Mouse (Mus musculus): ENCODE measurements around the gene Naxd.
"Not testable (repeated sequence)": the region's sequence is repeated elsewhere in the genome, so short reads cannot be mapped to it uniquely, and the experiment has no call there.

Gene Naxd

DNA sequence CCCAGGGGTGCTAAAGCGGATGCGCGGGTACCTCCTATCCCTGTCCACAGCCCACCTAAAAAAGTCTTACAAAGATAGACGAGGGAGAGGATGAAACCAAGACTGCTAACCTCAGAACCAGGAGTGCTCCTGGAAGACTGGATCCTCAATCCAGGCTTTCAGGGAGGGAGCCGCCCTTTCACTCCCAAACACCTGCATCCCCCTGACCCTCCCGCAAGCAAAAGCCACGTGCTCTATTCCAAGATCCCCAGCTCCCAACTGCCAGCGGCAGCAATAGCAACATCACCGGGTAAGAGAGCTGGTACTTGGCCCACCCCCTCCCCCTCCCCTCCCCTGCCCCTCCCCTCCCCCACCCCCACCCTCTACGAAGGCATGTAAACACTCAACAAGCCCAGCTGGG, 21.9 kb upstream of the Naxd start:
- DNase-seq = no peak

DNA sequence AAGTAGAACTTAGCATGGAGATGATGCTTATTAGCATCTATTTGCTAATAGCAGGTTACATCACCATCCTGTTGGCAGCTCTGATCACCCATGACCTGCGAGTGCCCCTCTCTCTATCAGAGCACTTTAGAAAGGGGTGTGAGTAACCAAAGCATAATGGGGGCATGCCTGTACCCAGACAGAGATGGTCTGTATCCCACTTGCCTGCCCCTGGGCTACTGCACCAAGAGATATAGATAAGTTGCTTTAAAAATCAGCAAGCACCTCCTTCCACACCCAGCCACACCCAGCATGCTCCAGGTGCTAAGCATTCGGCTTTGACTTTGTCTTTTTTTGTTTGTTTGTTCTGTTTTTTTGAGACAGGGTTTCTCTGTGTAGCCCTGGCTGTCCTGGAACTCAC, 21.4 kb upstream of the Naxd start:
- DNase-seq = no peak

DNA sequence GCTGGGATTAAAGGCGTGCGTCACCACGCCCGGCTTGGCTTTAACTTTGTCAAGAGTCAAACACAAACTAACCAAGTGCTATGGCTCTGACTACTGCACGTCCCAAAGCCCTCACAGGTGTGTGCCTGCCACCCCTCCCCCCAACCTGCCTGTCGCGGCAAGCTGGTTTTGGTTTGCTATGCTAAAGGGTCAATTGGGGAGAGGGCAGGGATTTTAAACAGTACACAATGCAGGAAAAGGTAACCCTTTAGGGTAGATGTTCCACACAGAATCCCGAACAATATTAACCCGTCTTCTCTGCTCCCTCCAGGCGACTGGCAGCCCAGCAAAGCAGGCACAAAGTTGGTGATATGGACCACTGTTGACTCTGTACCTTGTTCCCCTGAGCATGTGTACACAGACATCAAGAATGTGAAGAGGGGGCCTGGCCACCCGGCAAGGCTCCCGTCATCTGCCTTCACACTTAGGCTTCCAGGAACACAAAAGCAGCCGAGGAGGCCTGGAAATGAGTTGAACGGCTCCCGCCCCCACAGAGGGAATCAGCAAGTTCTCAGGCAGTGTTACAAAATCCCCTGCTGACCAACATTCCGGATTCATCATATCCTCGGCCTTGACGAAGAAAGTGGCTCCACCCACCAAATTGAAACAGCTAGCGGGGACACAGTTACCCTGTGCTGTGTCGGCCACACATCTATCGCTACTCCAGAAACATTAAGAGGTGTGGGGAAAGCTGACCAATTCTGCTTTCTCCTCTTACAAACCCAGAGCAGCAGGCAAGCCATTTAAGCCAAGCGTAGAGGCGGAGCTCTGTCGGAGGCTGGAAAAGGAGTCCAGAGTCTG, 20.7 kb upstream of the Naxd start:
- peak; percentile 83 to 91 for DNase-seq

DNA sequence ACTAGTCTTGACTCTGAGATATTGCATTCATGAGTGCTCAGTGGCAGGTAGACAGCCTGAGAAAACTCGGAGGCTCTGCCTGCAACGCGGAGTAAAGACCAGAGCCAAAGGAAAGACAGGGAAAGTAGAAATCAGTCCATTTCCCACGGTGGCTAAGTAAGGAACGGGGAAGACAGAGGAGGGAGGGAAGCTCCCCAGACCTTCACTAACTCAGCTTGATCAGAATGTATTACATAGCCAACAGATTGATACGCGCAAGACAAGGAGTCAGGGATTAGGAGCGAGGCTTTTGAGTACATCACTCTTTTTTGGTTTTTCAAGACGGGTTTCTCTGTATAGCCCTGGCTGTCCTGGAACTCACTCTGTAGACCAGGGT, 20.1 kb upstream of the Naxd start:
- no peak for DNase-seq

DNA sequence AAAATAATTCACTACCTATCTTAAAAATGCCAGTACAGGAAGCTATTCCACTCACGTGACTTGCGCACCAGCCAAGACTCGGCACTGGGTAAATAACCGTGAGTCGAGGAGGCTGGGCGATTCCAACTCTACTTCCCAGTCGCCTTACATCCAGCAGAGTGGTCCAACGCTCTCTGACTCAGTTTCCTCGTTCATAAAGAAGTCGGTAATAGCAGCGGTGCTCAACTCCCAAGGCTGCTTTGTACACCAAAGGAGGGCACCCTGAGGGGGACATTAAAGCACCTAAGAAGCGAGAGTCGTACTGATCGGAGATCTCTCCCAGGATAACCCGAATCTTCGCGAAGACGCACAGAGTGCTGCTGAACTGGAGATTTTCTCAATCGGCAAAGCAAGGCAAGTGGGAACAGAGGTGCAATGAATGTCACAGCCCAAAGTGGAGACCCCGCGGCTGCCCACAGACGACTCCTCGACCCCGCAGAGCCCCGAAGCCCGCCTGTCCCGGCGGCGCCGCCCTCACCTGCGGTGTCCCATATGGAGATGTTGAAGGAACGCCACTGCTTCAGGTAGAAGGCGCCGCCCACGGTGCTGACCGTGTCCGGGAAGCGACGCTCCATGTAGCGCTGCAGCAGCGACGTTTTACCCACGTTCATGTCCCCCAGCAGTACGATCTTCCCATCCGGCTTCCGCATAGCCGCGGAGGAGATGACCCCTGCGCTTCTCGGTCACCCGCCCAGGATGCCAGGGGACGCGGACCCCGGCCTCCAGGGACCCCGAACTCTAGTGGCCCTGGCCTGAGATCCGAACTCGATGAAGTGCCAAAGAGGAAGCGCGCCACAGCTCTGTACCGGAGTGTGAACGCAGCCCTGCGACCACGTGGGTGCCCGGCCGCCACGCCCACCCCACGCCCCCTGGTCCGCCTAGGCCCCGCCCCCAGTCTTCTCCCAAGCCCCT, 19.2 kb upstream of the Naxd start, which contains the start of gene Rab20:
TSS of gene Rab20 (minus strand) at position 900 of the 951 bp plus-strand sequence.
- DNase-seq = peak; percentile 87 to 89

DNA sequence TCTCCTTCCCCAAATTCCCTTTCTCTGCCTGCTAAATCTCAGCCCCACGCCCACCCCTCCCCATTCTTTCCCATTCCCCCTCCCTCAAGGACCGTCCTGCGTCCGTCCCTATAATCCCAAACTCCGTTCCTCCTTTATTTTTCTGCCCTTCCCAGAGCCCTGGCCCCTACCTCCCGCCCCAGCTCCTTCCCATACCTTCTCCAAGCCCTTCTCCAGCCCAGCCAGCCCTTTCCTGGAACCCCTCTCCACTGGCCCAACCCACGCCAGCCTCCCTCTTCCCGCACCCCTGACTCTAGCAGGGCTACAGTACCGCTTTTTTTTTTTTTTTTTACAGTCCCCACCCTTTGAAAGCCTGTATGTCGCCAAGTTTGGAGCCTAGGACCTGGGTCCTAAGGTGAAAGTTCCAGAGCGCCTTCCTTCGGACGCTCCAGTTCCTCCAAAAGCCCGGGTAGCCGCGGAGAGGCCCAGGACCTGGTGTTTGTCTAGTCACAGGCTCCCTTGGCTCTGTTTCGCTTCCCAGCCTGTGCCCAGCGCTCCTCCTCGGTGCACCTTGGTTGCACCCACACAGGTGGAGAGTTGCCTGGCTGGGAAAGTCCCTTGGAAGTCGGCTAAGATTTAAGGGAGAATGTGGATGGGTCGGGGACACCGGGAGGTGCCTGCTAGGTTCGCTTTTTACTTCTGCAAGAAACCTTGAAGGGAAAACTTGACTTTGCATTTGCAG, 18.3 kb upstream of the Naxd start:
- DNase-seq = peak in 1 of 2 experiments; percentile 20

DNA sequence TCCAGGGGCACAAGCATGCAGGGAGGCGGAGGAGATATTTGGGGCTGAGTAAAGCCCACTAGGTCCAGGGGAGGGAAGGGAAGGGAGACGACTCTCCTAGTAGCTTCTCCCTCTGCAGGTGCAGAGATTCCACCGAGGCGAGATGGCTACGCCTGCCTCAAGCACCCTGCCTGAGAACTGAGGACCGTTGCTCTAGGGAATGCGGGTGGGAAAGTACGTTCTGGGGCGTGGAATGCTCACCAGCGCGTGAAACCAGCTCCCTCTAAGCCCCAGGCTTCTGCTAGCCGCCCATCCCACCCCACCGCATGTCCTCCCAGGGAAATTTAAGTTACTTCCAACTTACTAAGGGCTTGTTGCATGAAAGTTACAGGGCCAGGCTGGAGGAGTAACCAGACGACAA, 17.7 kb upstream of the Naxd start:
- no peak for DNase-seq

DNA sequence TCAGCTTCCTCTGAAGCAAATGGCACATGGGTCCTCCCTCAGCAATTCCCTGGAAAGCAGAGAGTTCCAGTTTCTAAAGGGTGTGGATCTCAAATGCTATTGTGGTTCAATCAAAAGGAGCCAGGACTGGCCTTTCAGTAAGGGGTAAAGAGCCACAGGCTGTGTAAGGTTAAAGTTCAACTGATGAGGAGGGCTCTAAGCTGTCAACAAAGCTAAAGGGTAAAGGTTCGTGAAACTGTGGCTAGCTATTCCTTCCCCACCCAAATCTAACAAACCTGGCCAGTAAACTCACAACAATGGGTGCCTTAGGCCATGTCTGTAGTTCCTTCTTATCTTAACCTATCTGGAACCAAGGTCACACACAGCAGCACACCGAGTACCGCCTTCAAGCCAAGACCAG, 15.4 kb upstream of the Naxd start:
- DNase-seq = no peak

DNA sequence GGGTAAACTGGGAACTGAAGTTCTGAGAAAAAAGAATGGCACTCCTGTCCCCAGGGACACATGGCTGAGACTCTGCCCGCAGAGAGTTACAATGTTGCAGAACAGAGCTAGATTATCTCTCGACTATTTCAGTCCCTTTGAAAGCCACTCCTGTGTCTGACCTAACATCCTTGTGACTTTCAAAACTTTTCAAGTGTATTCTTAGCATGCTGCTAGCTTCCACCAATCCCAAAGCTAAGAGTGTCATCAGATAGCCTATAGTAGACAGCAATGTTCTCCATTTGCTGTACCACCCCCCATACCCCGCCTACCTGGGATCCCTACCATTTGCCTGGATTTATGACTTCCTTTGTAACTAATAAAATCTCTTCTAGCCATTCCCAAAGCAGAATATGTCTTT, 14.8 kb upstream of the Naxd start:
- DNase-seq = no peak

DNA sequence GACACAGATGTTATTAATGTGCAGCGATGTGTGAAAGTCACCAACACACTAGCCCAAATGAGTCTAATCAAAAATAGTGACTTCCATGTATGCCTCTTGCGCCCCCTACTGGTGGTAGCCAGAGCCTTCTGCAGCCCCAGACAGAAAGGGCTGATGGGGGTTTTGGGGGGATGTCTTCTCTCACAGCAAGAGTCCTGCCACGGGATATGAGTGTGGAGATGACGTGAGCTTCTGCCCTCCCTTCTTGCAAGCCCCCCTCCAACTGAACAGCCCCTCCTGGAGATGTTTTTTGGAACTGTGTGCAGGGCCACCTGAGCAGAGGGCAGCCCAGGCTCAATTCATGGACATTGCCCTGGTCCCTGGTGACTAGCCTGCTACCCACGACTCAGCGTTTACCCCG, 11.2 kb upstream of the Naxd start:
- peak; percentile 61 to 70 for DNase-seq

DNA sequence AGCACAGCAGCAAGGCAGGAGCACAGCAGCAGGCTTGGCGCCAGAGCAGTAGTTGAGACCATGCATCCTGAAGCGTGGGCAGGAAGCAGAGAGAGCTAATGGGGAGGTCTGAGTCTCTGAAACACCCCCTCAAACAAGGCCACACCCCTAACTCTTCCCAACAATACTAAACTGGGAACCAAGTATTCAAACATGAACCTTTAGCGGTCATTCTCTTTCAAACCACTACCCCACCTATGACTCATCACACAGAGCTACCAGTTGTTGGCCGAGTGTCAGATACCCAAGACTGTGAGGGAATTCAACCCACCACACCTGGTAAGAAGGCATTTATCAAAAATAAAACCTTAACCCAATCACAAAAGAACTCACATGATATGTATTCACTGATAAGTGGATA, 10.1 kb upstream of the Naxd start:
- no peak for DNase-seq

DNA sequence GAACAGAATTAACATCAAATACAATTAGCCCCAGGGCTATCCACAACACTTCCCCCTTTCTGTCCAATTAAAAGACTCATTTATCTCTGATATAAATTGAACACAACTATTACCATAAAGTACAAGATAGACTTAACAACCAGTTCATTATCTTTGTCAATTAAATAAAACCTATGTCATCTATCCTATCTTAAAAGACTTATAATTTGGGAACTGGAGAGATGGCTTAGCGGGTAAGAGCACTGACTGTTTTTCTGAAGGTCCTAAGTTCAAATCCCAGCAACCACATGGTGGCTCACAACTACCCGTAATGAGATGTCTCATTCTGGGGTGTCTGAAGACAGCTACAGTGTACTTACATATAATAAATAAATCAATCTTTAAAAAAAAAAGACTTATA, 5.0 kb upstream of the Naxd start:
- not testable (repeated sequence) for DNase-seq

DNA sequence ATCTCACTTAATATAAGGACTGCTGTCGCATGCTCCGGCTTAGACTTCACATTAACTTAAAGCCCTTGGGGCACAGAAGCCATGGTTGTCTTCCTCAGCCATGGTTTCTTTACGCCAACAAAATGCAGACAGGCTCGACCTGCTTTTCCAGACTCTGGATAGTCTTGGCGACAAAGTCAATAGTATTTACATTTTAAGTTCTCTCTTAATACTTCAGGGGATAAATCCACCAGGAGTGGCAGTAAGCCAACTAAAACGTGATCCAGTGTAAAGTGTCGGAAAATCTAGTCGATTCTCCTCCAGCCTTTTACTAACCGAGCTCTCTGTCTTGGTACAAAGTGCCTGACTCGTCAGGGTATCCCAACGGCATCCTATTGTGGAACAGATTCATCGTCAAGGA, 975 bp downstream of the Naxd start:
- DNase-seq = peak in 1 of 2 experiments; percentile 71

DNA sequence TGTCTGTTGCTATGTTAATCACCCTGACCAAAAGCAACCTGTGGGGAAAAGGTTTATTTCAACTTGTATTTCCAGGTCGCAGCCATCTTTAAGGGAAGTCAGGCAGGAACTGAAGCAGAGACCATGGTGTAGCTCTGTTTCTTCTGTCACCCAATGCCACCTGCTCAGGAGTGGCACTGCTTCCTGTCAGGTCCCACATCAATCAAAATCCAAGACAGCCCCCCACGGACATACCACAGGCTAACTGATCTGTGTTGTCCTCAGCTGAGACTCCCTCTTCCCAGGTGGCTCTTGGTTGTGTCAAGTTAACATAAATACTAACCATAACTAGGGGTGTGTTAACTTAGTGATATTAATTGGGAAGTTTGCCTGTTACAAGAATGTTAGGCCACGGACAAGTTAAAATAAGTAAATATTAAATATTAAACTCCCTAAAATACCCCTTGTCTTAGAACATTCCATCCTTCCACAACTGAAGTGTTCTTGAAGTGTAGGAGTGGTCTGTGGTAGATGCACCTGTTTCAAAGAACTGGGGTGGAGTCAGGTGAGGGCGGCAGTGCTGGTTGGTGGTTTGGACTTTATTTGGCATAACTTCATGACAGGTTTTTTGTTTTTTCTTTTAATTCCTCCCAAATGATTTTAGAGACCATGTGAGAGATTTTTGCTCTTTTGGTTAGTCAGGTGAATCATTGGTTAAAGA, 1.6 kb downstream of the Naxd start:
- peak in 1 of 2 experiments; percentile 79 for DNase-seq

DNA sequence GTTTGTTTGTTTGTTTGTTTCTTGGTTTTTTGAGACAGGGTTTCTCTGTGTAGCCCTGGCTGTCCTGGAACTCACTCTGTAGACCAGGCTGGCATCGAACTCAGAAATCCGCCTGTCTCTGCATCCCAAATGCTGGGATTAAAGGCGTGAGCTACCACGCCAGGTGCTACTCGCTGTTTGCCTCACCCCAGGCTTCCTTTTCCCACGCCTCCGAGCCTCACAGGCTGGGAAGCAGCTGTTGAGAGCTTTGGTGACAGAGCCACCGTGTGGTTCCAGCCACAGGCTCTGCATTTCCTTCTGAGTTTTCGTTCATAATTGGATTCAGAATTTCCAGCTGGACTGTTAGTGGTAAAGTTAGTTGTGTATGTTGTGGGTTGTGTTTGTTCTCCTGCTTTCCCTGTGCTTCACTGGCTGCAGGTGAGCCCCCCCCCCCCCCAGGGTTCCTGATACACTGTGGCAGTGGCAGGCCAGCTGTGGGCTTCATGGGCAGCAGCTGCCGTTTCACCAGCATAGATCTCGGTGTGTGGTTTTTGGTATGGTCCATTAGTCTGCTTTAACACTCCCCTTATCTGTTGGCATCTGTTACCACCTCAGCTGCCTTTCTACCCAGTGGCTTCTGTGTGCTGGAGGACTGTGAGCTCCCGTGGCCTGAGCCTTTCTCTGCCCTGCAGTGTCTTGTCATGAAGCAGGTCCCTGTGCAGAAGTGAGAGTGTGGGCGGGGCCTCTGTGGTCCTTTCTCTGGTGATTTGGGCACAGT, 6.3 kb downstream of the Naxd start:
- DNase-seq = no peak

DNA sequence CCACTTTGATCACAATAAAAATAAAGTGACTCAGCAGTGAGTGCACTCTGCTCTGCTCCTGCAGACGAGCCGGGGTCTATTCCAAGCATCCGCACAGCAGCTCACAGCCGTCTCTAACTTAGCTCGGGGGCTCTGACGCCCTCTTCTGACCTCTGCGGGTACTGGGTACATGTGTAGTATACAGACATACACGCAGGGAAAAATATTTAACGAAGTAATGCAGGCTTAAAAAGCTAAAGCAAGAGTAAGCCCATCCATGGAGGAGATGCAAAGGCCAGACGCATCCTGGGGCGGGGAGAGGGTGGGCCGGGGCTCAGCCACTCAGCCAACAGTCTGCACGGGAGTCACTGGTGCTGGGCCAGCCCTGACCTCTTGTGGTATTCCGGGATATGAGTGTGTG, 8.8 kb downstream of the Naxd start:
- no peak for DNase-seq

DNA sequence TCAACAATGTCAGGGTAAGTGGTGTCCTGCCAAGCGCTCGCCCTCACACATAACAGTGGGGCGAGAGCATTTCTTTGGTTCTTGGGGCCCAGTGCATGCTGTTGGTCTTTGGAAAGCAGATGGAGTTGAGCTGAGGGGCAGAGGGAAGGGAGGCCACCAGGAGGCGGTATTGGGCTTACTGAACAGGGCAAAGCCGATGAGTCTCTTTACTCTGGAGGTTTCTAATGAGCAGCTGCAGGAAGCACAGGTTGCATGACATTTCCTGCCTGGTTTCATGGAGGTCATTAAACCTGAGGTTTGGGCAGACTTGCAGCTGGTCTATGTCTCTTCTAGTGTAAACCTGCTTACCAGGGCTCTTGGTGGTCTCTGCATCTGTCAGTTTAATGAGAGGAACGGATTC, 9.5 kb downstream of the Naxd start:
- DNase-seq = peak; percentile 66

DNA sequence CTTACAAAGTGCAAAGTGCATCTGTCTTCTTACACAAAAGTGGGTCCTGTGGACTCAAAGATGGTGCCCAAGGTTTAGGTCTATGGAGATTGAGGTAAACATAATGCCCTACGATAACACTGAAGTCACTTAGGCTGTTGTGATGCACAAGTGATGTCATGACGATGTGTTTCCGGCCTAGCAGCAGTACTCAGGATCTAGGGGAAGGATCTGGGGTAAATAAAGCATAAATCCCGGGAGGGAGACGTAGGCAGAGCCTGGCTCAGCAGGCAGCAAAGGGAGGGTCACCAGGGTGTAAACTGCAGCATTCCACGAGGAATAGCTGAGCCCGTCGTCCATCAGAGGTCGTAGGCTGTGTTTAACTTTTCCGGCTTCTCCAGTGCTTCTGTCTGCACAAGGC, 11.6 kb downstream of the Naxd start:
- no peak for DNase-seq

DNA sequence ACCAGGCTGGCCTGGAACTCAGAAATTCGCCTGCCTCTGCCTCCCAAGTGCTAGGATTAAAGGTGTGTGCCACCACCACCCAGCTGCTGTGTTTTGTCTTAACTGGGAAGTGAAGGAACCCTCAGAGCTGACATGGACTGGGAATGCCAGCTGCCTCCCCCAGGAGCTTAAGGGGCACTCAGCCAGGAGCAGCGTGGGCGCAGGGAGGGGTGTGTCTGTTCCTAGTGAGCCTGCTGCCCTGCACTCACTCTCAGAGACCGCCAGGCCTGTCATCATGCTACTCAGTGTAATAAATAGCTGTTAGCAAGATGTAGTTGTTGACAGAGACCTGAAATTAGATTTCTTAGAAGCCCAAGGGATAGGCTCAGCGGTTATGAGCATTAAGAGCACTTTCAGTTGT, 13.7 kb downstream of the Naxd start:
- DNase-seq = no peak

DNA sequence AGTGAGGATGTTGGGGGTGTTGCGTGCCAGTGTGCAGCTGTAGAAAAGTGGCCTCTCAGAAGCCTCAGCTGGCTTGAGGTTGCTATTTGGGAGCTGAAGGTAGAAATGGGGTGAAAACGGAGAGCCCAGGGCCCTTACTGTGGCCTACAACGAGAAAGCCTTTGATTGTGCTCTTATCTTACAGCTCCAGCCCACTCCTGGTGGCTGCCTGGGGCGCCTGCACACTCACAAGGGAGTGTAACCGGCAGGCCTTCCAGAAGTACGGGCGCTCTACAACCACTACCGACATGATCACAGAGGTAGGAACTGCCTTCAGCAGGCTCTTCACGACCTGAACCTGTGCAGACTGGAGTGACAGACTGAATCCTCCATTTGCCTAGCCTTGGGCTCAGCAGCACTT, 15.4 kb downstream of the Naxd start:
- no peak for DNase-seq

DNA sequence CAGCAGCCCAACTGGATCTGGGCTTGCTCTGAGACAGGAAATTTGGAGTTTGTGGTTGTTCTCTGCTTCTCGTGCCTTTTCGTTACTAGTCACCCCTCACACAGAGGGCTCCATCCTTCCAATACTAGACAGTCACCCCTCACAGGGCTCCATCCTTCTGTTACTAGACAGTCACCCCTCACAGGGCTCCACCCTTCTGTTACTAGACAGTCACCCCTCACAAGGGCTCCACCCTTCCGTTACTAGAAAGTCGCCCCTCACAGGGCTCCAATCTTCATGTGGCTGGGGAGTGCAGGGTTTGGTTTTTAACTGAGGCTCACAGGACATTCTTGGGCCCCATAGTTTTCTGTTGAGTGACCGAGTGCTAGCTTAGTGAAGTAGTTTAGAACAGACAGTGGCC, 15.9 kb downstream of the Naxd start:
- DNase-seq = no peak

DNA sequence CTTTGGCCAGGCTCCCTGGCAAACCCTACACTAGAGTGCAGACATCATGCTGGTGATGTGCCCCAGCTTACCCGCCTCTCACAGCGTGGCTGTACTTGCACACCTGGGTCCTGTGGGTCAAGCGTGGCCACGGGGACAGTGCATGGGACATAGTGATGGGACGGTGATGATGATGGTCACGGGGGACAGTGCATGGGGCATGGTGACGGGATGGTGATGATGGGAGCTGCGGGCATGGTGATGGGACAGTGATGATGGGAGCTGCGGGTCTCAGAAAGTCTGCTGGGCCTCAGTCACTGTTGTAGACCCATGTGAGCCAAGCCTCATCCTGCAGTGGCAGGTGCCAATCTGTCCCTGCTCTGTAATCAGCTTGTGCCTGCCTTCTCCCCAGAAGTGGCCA, 19.0 kb downstream of the Naxd start:
- no peak for DNase-seq

All from lung, adult 18-20 months (tissue).